Mouse (Mus musculus) c-Kit-positive CD71-positive TER-119-negative erythroid progenitor cells, embryonic 14.5 days (primary cell): ENCODE data around the gene Grid2.
"Not testable (repeated sequence)": the region's sequence is repeated elsewhere in the genome, so short reads cannot be mapped to it uniquely, and the experiment has no call there.

Experiments
- DNase-seq: peaks from one replicate; pipeline ENCODE4 v3.0.0-alpha.2; 2013; ENCODE audit warnings: low read depth

Grid2 gene

DNA sequence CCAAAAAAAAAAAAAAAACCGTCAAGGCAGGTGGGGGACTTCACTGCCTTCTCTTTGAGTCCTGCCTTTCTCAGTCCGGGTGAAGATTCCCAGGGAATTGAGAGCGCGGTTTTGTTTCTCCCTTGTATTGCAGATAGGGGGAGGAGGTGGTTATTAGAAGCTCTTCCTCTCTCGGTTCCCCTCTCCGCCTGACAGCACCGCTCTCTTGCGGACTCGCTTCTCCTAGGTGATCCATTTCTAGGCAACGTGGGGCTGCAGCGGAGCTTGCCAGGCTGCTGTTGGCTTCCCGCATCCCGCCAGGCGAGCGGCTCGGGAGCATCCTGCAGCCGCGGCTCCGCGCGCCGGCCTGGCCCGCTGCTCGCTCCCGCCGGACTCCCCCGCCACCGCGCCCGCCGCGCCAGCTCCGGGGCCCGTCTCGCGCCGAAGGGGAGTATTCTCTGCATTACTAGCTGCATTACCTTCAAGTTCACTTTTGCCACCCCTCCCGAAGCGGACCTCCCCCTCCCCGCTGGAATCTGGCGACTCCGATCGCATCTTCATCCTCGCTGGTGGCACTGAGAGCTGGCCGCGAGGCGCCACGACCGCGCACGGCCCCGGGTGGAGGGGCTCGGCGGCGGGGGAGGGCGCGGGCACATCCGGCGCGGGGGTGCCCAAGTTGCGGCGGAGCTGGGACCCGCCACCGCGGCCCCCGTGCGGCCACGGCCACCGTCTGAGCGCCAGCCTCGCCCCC lies at the start of gene Grid2:
Grid2 (plus strand) TSS at position 51 of the 730 bp plus-strand sequence.
- DNase-seq, result no peak

DNA sequence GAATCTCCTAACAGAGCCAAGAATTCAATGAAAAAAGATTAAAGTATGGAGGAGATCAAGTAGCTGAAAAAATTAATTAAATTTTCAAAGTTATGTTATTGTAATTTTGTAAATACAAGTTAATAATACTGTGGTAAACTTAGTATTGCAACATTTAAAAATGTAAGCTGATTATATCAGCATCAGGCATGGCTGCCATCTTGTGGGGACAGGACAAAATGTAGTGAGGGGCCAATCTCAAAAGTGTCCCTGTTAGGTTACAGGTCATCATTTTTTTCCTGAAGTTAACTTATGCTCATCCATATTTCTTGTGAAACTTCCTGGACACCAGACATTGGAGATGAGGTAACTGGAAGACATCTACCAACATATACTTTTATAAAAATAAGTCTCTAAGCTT lies 4.9 kb upstream of the Grid2 start:
- no peak for DNase-seq

DNA sequence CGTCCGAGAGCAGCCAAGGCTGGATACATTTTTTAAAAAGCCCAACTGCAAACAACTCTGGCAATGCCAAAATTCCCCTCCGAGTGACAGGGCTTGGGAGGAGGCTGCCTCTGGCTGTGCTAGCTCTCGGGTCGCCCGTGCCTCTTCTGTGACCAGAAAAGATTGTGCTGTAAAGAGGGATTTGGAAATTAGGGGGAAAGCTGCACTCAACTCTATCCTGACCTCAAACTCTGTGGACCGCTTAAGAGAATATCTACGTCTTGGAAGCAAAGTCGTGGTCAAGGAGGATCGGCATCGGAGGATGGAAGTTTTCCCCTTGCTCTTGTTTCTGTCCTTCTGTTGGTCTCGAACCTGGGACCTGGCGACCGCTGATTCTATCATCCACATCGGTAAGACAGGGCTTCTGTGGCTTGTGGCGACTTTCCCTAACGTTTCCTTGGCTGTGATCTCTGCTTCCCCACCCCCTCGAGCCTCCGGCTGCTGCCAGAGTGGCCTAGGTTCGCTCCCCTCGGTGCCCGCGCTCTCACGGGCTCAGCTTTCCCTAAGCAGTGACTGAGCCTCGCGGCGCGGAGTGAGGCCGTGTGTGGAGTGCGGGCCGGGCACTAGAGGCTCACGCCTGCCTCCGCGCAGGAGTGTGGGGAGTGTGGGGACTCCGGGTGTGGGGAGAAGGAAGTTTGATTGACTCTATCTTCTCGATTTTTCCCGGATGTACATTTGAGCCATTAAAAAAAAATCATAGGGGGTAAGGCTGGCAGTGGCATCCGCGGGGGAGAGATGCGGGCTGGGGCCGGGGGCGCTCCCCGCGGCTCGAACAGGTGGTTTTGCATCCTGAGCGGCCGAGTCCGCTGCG lies 1.1 kb downstream of the Grid2 start:
- DNase-seq, result no peak

DNA sequence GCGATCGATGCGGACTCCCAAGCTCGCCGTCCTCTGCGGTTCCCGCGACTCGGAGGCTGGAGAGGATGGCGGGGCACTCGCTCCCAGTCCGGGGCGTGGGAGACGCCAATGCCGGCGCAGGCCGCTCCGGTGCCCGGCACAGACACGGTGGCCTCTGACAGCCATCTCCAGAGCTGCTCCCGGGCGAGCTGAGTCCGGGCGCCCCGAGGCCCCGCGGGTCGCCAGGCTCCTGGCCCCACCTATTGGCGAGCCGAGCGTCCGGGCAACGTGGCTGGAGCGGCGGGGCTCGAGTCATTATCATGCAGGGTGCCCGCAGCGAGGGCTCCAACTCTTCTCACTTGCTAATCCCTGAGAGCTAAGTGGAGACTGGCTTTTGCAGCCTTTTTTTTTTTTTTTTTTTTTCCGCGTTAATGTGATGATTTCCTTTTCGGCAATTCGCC lies 1.8 kb downstream of the Grid2 start:
- no peak for DNase-seq

DNA sequence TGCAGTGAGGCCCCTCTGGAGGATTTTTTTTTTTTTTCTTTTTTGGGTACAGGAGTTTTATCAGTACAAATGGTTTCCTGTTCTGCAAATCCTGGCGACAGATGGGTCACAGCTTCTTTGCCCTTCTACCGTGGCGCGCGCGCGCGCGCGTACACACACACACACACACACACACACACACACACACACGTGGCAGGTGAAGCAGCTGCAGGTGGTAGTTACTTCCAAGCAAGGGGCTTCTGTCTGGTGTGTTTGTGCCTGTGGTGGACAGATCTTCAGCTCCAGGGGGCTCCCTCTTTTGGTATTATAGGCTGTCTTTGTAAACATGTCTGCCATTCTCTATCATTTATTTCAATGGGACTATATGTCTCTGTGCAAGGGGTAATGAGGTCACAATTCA lies 2.2 kb downstream of the Grid2 start:
- DNase-seq, result no peak

DNA sequence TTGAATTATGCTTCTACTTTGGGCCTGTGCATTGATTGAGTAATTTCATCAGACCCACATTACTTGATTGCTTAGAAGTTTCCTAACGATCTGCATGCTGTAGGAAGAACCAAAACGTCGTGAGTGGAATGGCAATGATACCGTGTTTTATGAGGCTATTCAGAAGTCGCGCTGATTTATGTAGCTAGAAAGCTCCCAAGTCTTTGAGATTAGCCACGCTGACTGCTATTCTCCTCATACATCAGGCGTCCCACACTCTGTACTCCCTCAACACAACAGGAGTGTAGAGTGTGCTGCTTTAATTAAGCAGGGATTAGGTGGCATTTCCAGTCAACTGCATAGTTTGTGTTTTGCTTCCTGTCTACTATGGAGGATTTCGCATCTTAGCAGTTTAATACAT lies 4.1 kb downstream of the Grid2 start:
- DNase-seq, result no peak

DNA sequence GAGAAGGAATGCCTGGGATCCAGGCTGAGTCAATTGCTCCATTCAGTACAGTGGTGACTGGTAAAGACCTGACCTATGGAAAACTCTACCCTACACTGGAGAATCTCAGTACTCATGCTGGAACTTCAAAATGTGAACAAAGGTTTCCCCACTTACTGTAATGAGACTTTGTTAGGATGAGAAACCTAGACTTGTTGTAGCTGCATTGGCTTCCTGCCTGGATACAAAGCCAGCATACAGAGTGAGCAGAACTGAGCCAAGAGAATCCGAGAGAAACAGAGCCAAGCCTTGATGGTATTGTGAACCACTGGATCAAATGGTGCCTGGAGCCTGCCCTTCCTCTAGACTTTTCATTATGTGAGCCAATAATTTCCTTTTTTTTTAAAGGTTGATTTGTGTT lies 28.7 kb downstream of the Grid2 start:
- DNase-seq, result no peak

DNA sequence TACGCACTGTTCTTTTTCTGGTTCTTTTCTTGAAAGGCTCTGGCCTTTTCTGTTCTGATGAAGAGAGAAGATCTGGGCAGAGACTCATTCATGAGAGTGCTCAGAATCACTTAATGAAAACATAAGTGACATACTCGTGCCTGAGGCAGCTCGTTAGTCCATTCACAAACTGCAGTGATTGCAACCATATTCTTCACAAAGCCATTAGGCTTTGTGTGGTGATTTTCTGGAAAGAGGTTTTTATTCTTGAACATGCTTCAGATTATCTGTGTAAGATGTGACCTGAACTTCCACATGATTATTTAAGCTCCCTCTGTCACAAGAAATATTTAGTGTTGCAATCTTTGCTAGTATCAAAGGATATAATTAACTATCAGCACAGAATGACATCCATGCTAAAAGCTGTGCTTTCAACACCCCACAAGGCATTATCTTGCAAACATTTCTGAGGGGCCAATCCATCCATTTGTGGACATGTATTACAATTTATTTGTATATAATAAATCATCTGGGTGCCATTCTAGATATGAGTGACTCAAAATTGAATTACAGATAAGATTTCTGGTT lies 86.8 kb downstream of the Grid2 start:
- no peak for DNase-seq

DNA sequence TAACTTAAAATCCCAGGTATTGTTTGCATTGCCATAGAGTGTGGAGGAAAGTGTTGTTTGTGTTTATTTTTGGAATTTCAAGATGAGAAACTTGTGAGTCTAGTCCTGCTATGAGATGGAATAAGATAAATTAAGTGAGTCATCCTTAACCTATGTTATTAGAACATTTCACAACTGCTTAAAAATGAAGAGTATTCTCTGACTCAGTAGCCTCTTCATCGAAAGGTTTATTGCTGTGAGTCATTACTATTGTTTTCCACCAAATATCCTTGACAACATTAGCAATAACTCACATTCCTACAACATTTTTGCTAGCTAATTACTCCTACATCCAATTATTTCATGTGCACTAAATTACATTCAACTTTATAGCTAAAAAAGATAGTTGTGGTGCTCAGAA lies 91.3 kb downstream of the Grid2 start:
- DNase-seq, result no peak

DNA sequence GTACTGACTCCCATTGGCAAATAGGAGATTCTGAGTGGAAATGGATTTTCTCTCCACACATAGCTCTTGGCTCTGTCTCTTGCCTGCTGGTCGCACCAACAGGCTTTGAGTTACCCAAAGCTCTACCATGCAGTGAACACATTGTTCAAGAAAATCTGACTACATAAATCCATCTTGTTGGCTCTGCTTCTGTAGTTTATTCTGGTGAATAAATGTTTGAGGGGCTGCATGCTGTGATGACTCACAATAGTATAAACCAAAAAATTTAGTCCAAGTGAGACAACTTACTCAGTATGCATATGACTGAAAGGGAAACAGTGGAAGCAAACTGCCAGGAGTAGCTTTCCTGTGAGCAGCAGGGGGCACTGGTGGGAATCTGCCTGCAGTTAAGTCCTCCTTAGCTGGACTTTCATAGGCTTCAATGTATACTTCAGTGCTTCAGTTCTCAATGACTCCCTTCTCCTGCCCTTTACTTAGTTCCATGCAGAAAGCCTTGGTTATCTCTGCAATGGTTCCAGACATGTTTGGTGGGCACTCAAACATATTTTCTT lies 125.5 kb downstream of the Grid2 start:
- DNase-seq, result no peak

DNA sequence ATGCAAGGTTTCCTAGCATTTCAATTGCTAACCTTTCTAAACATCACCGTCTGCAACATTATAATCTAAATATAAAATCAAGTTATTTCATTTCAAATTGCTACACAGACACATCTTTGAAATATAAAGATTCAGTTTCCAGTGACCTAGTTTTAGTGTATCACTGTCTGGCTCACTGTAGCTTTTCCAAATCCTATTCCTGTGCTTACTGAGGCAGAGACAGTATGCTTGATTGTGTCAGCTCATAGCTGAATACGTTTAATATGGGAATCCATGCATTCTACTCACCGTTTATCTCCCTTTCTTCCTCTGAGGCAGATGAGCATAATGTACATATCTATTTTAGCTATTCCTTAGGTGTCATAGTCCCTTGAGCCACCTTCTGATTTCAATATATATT lies 146.0 kb downstream of the Grid2 start:
- no peak for DNase-seq

DNA sequence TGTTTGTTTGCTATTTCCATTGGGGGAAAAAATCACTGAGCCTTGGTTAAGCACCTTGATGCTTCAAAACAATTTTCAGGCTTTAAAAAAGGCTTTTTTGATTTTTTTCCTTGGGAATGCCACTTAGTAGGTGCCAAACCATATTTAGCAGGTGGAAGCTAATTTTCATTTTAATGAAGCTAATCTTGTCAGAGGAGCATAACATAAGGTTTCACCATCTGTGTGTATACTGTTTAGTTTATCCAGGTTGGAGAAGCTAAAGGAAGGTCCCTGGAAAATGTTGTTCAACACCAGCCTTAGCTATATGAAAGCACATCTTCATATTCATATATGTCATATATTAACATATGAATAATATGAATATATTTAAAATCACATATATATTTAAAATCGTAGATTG lies 161.9 kb downstream of the Grid2 start:
- no peak for DNase-seq

DNA sequence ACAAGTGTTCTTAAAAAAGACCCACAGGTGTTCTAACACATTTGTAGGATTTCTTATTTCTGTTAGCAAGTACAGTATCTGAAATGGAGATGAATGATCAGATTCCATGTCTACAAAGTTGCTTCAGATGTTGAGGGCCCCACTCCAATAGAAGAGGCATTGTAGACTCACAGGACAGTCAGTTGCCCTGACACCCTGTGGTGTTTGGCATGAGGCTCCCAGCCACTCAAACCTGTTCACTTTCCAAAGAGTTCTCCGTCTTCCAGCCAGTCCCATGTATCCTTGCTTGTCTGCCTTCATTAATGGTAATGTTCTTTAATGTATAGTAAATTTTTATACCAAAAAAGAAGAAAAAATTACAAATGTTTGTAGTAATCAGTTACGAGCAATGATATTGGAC lies 177.1 kb downstream of the Grid2 start:
- DNase-seq, result no peak

DNA sequence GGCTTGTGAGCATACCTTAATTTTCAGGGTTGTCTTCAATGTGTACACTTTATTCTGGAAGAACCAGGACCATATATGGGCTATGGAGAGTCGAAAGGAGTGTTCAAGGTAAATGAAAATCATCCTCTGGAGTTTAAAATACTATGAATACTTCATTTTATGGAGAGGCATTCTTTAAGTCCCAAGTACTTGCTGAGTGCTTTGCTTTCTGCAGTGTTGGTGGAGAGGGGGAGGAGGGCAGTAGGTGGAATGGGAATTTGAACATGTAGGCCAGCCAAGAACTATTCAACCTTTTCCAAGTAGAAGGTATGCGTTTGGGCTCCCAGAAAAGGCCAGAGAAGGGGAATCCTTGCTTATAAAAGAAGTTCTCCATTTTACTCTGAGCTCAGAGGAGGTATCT lies 192.5 kb downstream of the Grid2 start:
- DNase-seq, result no peak

DNA sequence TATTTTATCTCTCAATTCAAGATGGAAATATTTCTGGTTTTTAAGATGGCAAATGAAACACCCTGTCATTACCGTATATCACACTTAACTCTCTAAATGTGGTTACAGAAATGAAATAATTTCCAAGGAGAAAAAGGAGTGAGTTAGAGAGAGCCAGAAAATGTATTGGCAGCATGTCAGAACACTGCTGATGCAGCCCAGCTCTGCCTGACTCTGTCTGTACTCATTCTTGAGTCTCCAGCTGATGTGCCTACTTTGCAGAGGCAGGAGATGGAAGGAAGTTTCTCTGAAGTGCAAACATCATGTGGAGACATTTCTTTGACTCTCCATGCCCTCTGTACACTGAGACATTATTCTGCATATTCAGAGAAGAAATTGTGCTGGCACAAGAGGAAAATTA lies 226.5 kb downstream of the Grid2 start:
- DNase-seq, result no peak

DNA sequence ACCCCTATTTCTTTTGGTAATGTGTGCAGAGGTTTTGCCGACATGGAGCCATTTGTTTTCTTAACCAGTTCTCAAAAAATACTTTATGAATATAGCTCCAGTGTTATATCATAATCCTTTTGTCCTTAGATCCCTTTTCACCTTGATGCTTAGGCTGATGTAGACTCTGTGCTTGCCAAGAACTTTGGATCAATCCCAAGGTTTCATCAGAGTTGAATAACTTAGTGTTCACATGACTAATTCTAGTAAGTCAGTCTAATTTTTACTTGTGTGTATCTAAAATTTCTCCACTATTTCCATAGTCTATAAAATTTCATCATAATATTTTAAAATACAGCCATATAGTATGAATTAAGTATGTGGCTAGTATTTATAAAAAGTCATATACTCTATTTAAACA lies 259.3 kb downstream of the Grid2 start:
- DNase-seq, result no peak

DNA sequence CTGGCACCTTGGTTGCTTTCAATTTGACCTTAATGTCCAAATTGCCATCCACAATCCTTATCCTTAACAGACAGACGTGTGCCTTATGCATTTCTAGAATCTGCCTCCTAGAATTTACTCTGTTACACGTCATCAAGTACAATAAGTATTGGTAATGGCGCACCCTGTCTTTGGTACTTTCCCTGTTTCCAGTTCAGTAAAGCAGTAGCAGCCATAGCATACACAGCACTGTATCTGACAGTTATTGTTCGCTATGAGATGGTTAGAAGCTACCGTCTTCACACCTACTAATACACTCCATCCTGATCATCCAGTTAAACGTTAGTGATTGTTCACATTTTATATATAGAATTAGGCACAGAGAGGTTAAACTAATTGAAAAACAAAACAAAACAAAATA lies 260.3 kb downstream of the Grid2 start:
- DNase-seq, result no peak

DNA sequence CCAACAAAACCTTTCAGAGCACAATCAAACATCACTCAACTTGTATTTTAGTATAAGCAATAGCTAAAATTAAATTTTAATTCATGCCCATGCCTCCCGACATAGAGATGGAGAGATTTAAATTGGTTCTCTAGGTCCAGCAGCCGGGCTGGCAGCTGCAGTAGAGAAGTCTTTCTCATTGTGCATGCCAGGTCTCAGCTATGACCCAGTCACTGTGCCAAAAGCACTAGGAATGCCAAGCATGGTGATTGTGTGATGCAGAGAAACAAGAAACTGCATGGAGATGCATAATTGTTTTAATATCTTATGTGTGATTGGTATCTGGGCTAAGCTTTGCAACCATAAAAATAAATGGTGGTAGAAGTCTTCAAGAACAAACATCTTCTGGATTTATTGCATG lies 276.1 kb downstream of the Grid2 start:
- no peak for DNase-seq

DNA sequence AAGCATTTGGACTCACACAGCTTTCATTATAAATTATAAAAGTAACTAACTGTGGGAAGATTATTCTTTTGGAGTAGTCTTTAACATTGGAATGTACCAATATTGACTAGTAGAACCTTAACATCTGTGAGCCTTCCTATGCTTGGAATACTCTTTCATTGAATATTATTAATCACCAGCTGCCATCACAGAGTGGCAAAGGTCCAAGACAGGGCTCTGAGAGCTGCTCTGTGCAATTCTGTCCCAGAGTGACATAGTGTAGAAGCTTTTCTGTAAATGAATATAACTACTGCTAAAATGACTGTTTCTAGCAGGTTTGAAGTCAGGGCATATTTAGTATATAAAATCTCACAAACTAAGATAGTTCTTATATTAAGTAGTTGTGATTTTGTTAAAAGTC lies 277.2 kb downstream of the Grid2 start:
- DNase-seq, result no peak

DNA sequence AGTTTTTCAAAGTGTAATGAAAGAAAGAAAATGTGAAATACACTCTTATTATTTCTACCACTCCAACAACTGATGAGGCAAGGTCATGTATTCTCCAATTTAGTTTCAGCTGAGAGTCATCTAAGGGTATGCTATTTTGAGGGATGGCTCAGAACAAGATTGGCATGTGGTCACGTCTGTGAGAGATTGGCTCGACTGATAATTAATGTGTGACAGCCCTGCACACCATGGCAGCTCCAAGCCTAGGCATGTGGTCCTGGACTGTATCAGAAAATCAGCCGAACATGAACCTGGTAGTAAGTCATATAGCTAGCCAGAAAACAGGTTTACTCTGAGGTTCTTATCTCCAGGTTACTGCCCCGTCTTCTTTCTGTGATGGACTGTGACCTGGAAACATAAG lies 292.1 kb downstream of the Grid2 start:
- no peak for DNase-seq

DNA sequence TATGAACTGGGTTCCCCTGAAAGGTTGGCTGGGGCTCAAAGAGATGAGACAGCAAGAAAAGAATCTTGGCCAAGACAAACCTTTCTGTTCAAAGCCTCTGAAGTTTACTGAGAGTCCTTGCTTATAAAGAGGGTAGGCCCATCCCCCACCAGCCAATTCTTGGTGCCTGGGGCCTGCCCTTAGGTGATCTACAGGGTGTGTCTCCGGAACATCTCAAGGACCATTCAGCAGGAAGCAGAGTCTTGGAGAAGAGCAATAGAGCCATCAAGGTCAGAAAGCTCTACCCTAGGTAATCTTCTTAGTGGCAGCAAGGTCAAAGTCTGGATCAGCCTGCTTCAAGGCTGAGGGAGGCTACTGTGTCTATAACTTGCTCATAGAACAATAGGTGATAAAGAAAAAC lies 313.1 kb downstream of the Grid2 start:
- DNase-seq, result not testable (repeated sequence)

DNA sequence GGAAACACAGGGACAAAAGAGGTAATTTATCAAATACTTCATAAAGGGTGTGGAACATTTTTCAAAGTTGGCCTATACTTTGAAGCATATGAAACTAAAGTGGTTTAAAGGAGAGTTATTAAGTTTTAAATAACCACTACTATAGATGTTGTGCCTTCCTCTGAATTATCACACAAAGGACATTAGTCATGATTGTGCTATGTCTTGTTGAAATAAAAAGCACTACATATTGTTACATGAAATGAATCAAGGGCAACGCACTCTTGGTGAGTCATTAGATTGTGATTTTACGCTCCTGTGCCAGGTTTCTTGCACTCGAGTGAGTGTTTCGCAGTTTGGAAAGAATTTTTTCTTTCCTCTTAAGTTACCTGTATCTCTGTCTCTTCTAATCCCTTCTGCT lies 335.0 kb downstream of the Grid2 start:
- no peak for DNase-seq

DNA sequence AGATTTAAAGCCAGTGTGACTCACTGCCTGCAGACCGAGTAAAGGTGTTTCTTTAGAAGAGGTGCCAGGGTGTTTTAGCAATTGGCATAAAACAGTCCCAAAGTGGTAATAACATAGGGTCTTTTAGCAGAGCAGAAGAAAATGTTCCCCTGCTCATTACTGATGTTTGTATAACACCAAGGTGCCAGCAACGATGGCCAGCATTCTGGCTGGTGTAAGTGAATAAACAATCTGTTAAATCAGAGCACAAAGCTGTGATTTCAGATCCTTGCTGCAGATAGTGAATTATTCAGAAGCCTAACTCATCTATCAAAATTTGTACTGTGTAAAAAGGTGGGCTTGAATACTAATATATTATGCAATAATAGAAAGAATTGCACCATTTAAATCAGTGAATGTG lies 353.9 kb downstream of the Grid2 start:
- no peak for DNase-seq
